Mouse (Mus musculus): ENCODE measurements at regions not wholly inside any gene's neighbourhood (a gene's known extent, or its start where the extent isn't known, plus 50 kb on each side); places are given as distances from the start of the nearest gene placed in this dataset.
A peak's percentile ranks its signal among the peaks of the same experiment; 100 is the strongest.

- 29% methylated on average over 12 of the region's 12 CpGs for WGBS
- Histone ChIP-seq H3K4me1 (ENCODE audit: control insufficient read depth, insufficient read depth, low read length) (no peaks in the 10 kb centered on the region), H3K27me3 (ENCODE audit: control insufficient read depth, insufficient read depth, low read length) (no peaks in the 10 kb centered on the region), H3K79me2 (ENCODE audit: control insufficient read depth, insufficient read depth, low read length) (no peaks in the 10 kb centered on the region), H3K27ac (replicated peaks; ENCODE audit: insufficient read depth, low read depth, low read length) (no peak overlapping the region), H3K9ac (ENCODE audit: low read depth, low read length) (no peak overlapping the region), H3K4me3 (ENCODE audit: insufficient read depth, low read depth, low read length) (no peak overlapping the region), H3K36me3 (ENCODE audit: control insufficient read depth, insufficient read depth, low read length) (no peaks in the 10 kb centered on the region)
- TF ChIP-seq CTCF (IDR thresholded peaks at IDR 0.05; ENCODE audit: low read depth, low read length) (peak; percentile 90), POLR2A (IDR thresholded peaks at IDR 0.05; ENCODE audit: extremely low read depth, insufficient read depth, low read length) (no peak)
- peak; percentile 58 for DNase-seq (ENCODE audit: extremely low read depth, low read depth, low spot score)
Observed at GRCm38 (mm10) chr2:174532671-174533363, 59.9 kb upstream of the Prelid3b start.

- H3K9ac ChIP-seq (ENCODE audit: low read depth, low read length), result no peak overlapping the region
- no peak overlapping the region for H3K4me3 ChIP-seq (ENCODE audit: insufficient read depth, low read depth, low read length)
- no peak for DNase-seq (ENCODE audit: extremely low read depth, low read depth, low spot score)
- H3K36me3 ChIP-seq (ENCODE audit: control insufficient read depth, insufficient read depth, low read length), result no peaks in the 10 kb centered on the region
- H3K4me1 ChIP-seq (ENCODE audit: control insufficient read depth, insufficient read depth, low read length), result no peaks in the 10 kb centered on the region
- H3K27me3 ChIP-seq (ENCODE audit: control insufficient read depth, insufficient read depth, low read length), result no peaks in the 10 kb centered on the region
- TF ChIP-seq POLR2A (IDR thresholded peaks at IDR 0.05; ENCODE audit: extremely low read depth, insufficient read depth, low read length) (no peak), CTCF (IDR thresholded peaks at IDR 0.05; ENCODE audit: low read depth, low read length) (no peak)
- H3K79me2 ChIP-seq (ENCODE audit: control insufficient read depth, insufficient read depth, low read length), result no peaks in the 10 kb centered on the region
- 93% methylated on average over 5 of the region's 5 CpGs for WGBS
- no peak overlapping the region for H3K27ac ChIP-seq (replicated peaks; ENCODE audit: insufficient read depth, low read depth, low read length)
Observed at GRCm38 (mm10) chr2:174540717-174541116, 67.8 kb upstream of the Prelid3b start.

- Histone ChIP-seq H3K79me2 (ENCODE audit: control insufficient read depth, insufficient read depth, low read length) (no peaks in the 10 kb centered on the region), H3K4me3 (ENCODE audit: insufficient read depth, low read depth, low read length) (no peak overlapping the region), H3K36me3 (ENCODE audit: control insufficient read depth, insufficient read depth, low read length) (no peaks in the 10 kb centered on the region), H3K9ac (ENCODE audit: low read depth, low read length) (no peak overlapping the region), H3K4me1 (ENCODE audit: control insufficient read depth, insufficient read depth, low read length) (peaks cover 10% of the 10 kb centered on the region), H3K27ac (replicated peaks; ENCODE audit: insufficient read depth, low read depth, low read length) (no peak overlapping the region), H3K27me3 (ENCODE audit: control insufficient read depth, insufficient read depth, low read length) (no peaks in the 10 kb centered on the region)
- TF ChIP-seq CTCF (IDR thresholded peaks at IDR 0.05; ENCODE audit: low read depth, low read length), result peak; percentile 59
- no peak for TF ChIP-seq POLR2A (IDR thresholded peaks at IDR 0.05; ENCODE audit: extremely low read depth, insufficient read depth, low read length)
- WGBS, result 85% methylated on average over 3 of the region's 3 CpGs
- no peak for DNase-seq (ENCODE audit: extremely low read depth, low read depth, low spot score)
Observed at GRCm38 (mm10) chr2:174547207-174547606, 74.3 kb upstream of the Prelid3b start.

GRCm38 (mm10) chr2:174547701-174548100 is 74.8 kb upstream of the Prelid3b start:
- H3K4me3 ChIP-seq (ENCODE audit: insufficient read depth, low read depth, low read length), result no peak overlapping the region
- peaks cover 10% of the 10 kb centered on the region for H3K4me1 ChIP-seq (ENCODE audit: control insufficient read depth, insufficient read depth, low read length)
- no peaks in the 10 kb centered on the region for H3K27me3 ChIP-seq (ENCODE audit: control insufficient read depth, insufficient read depth, low read length)
- peak; percentile 17 for DNase-seq (ENCODE audit: extremely low read depth, low read depth, low spot score)
- H3K9ac ChIP-seq (ENCODE audit: low read depth, low read length), result no peak overlapping the region
- no peaks in the 10 kb centered on the region for H3K36me3 ChIP-seq (ENCODE audit: control insufficient read depth, insufficient read depth, low read length)
- no peaks in the 10 kb centered on the region for H3K79me2 ChIP-seq (ENCODE audit: control insufficient read depth, insufficient read depth, low read length)
- H3K27ac ChIP-seq (replicated peaks; ENCODE audit: insufficient read depth, low read depth, low read length), result no peak overlapping the region
- TF ChIP-seq CTCF (IDR thresholded peaks at IDR 0.05; ENCODE audit: low read depth, low read length) (no peak), POLR2A (IDR thresholded peaks at IDR 0.05; ENCODE audit: extremely low read depth, insufficient read depth, low read length) (no peak)
- WGBS, result 53% methylated on average over 6 of the region's 6 CpGs

- no peaks in the 10 kb centered on the region for H3K36me3 ChIP-seq (ENCODE audit: control insufficient read depth, insufficient read depth, low read length)
- no peak overlapping the region for H3K4me3 ChIP-seq (ENCODE audit: insufficient read depth, low read depth, low read length)
- DNase-seq (ENCODE audit: extremely low read depth, low read depth, low spot score), result peak; percentile 87
- H3K79me2 ChIP-seq (ENCODE audit: control insufficient read depth, insufficient read depth, low read length), result no peaks in the 10 kb centered on the region
- H3K27ac ChIP-seq (replicated peaks; ENCODE audit: insufficient read depth, low read depth, low read length), result no peak overlapping the region
- H3K27me3 ChIP-seq (ENCODE audit: control insufficient read depth, insufficient read depth, low read length), result no peaks in the 10 kb centered on the region
- WGBS, result 7% methylated on average over 4 of the region's 4 CpGs
- TF ChIP-seq POLR2A (IDR thresholded peaks at IDR 0.05; ENCODE audit: extremely low read depth, insufficient read depth, low read length), result no peak
- TF ChIP-seq CTCF (IDR thresholded peaks at IDR 0.05; ENCODE audit: low read depth, low read length), result no peak
- peaks cover 10% of the 10 kb centered on the region for H3K4me1 ChIP-seq (ENCODE audit: control insufficient read depth, insufficient read depth, low read length)
- H3K9ac ChIP-seq (ENCODE audit: low read depth, low read length), result no peak overlapping the region
Observed at GRCm38 (mm10) chr2:174548776-174549175, 75.9 kb upstream of the Prelid3b start.

GRCm38 (mm10) chr2:174555778-174556177 is 82.9 kb upstream of the Prelid3b start:
- WGBS, result 90% methylated on average over 11 of the region's 11 CpGs
- no peaks in the 10 kb centered on the region for H3K36me3 ChIP-seq (ENCODE audit: control insufficient read depth, insufficient read depth, low read length)
- no peaks in the 10 kb centered on the region for H3K4me1 ChIP-seq (ENCODE audit: control insufficient read depth, insufficient read depth, low read length)
- no peaks in the 10 kb centered on the region for H3K27me3 ChIP-seq (ENCODE audit: control insufficient read depth, insufficient read depth, low read length)
- no peak for DNase-seq (ENCODE audit: extremely low read depth, low read depth, low spot score)
- H3K27ac ChIP-seq (replicated peaks; ENCODE audit: insufficient read depth, low read depth, low read length), result no peak overlapping the region
- H3K79me2 ChIP-seq (ENCODE audit: control insufficient read depth, insufficient read depth, low read length), result no peaks in the 10 kb centered on the region
- H3K9ac ChIP-seq (ENCODE audit: low read depth, low read length), result no peak overlapping the region
- TF ChIP-seq POLR2A (IDR thresholded peaks at IDR 0.05; ENCODE audit: extremely low read depth, insufficient read depth, low read length) (no peak), CTCF (IDR thresholded peaks at IDR 0.05; ENCODE audit: low read depth, low read length) (no peak)
- no peak overlapping the region for H3K4me3 ChIP-seq (ENCODE audit: insufficient read depth, low read depth, low read length)
